Mouse (Mus musculus): ENCODE measurements at regions not wholly inside any gene's neighbourhood (a gene's known extent, or its start where the extent isn't known, plus 50 kb on each side); places are given as distances from the start of the nearest gene placed in this dataset.

- TF ChIP-seq CTCF (IDR thresholded peaks at IDR 0.05; ENCODE audit: low read depth) (no peak), EP300 (IDR thresholded peaks at IDR 0.05; ENCODE audit: low read depth) (no peak)
Measured at GRCm38 (mm10) chr11:111282283-111282682, 216.3 kb downstream of the Kcnj2 start.
